Mouse (Mus musculus): ENCODE results near the gene Prokr2. TPM values are rescaled to one million over a fixed set of nuclear protein-coding genes. Genes with fewer than 3 reads are reported as not detected.
A peak's percentile ranks its signal among the peaks of the same experiment; 100 is the strongest.
"Not testable (repeated sequence)": the region's sequence is repeated elsewhere in the genome, so short reads cannot be mapped to it uniquely, and the experiment has no call there.

Prokr2 gene
- polyA plus RNA-seq, 1 experiment from 2014 or later, result 5.2 TPM

DNA sequence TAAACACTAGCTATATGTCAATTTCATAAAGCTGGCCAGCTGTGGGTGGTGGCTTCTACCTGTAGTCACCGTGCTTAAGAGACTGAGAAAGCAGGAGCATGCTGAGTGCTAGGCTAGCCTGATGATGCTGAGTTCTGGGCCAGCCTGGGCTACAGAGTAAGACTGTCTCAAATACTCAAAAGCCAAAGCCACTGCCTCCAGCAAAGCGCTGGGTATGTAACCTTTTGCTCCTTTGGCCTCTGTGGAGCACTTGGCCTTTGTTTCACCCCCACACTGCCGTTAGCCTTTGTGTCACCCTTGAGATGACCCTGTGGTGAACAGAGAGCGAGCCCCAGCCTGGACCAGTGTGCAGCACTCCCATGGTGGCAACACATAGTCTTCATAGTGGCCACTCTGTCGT, 64.7 kb downstream of the Prokr2 start:
- H3K36me3 ChIP-seq (ENCODE audit: control insufficient read depth, insufficient read depth, low read length), result no peaks in the 10 kb centered on the region
- H3K9ac ChIP-seq (replicated peaks; ENCODE audit: low read length), result no peak overlapping the region
- WGBS, result 81% methylated on average over 5 of the region's 5 CpGs
- H3K4me2 ChIP-seq (ENCODE audit: low read length), result no peak overlapping the region
- H3K27me3 ChIP-seq (ENCODE audit: control insufficient read depth, insufficient read depth, low read length), result no peaks in the 10 kb centered on the region
- H3K4me1 ChIP-seq (ENCODE audit: control insufficient read depth, insufficient read depth, low read length), result no peaks in the 10 kb centered on the region
- H3K27ac ChIP-seq (replicated peaks; ENCODE audit: low read depth, low read length), result no peak overlapping the region
- H3K9me3 ChIP-seq (ENCODE audit: control insufficient read depth, low read length), result no peaks in the 10 kb centered on the region
- no peak for ATAC-seq (ENCODE audit: low FRiP score, low TSS enrichment)
- no peak for DNase-seq
- no peak overlapping the region for H3K4me3 ChIP-seq (replicated peaks; ENCODE audit: low read depth, low read length)

DNA sequence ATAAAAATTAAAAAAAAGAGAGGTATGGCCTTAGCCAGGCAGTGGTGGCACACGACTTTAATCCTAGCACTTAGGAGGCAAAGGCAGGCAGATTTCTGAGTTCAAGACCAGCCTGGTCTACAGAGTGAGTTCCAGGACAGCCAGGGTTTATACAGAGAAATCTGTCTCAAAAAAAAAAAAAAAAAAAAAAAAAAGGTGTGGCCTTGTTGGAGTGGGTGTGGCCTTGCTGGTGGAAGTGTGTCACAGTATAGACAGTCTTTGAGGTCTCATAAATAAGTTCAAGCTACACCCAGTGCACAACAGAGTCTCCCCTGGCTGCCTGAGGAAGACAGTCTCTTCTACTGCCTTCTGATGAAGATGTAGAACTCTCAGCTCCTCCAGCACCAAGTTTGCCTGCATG, 68.1 kb downstream of the Prokr2 start:
- ATAC-seq (ENCODE audit: low FRiP score, low TSS enrichment) (no peak), DNase-seq (no peak)
- 90% methylated on average over 1 of the region's 1 CpGs for WGBS
- H3K4me3 ChIP-seq (replicated peaks; ENCODE audit: low read depth, low read length), result no peak overlapping the region
- no peak overlapping the region for H3K4me2 ChIP-seq (ENCODE audit: low read length)
- 0 out of 2 replicates have a peak, but pooled peaks cover 1% of the 10 kb centered on the region for H3K36me3 ChIP-seq (ENCODE audit: control insufficient read depth, insufficient read depth, low read length)
- H3K27me3 ChIP-seq (ENCODE audit: control insufficient read depth, insufficient read depth, low read length), result no peaks in the 10 kb centered on the region
- no peak overlapping the region for H3K27ac ChIP-seq (replicated peaks; ENCODE audit: low read depth, low read length)
- no peak overlapping the region for H3K9ac ChIP-seq (replicated peaks; ENCODE audit: low read length)
- H3K9me3 ChIP-seq (ENCODE audit: control insufficient read depth, low read length), result no peaks in the 10 kb centered on the region
- no peaks in the 10 kb centered on the region for H3K4me1 ChIP-seq (ENCODE audit: control insufficient read depth, insufficient read depth, low read length)

DNA sequence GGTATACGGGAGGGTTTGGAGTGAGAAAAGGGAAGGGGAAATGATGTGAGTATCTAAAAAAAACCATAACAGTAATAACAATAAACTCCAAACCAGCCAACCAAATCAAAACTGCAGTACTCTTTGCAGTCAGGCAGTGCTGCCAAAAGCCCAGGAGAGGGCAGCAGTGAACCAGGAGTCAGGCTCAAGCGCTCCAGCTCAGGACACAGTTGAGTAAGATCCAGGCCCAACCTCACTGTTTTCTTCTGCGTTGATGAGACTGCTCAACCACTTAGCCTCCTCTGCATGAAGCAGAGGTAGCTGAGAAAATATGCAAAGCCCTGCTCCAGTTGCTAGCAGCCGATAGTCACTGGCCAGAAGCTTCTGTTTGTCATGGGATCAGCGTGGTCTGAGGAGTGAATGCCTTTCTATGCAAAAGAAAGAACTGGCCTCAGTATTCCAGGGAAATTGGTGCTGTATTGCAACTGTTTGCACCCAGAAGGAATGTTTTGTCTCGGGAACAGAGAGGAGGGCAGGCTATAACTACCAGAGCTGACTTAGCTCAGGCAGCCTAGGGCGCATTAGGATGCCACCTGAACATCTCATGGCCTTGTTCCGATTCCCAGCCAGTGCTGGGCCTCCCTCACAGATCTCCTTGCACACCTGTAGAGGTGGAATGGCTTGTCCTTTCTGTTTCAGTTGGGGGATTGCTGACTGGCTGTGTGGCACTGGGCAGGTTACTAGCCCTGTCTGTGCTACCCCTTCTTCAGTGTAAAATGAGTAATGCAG, 69.0 kb downstream of the Prokr2 start:
- H3K36me3 ChIP-seq (ENCODE audit: control insufficient read depth, insufficient read depth, low read length), result 0 out of 2 replicates have a peak, but pooled peaks cover 7% of the 10 kb centered on the region
- no peaks in the 10 kb centered on the region for H3K27me3 ChIP-seq (ENCODE audit: control insufficient read depth, insufficient read depth, low read length)
- peak; percentile 91 for DNase-seq
- WGBS, result 42% methylated on average over 8 of the region's 8 CpGs
- H3K4me2 ChIP-seq (ENCODE audit: low read length), result no peak overlapping the region
- H3K9ac ChIP-seq (replicated peaks; ENCODE audit: low read length), result no peak overlapping the region
- no peak overlapping the region for H3K27ac ChIP-seq (replicated peaks; ENCODE audit: low read depth, low read length)
- no peaks in the 10 kb centered on the region for H3K4me1 ChIP-seq (ENCODE audit: control insufficient read depth, insufficient read depth, low read length)
- H3K4me3 ChIP-seq (replicated peaks; ENCODE audit: low read depth, low read length), result no peak overlapping the region
- no peaks in the 10 kb centered on the region for H3K9me3 ChIP-seq (ENCODE audit: control insufficient read depth, low read length)
- peak; percentile 81 for ATAC-seq (ENCODE audit: low FRiP score, low TSS enrichment)

GRCm38 (mm10) chr2:132314057-132314456, 71.2 kb downstream of the Prokr2 start:
- DNase-seq; H3K4me2 ChIP-seq (ENCODE audit: low read length); H3K4me1 ChIP-seq (ENCODE audit: control insufficient read depth, insufficient read depth, low read length); H3K27ac ChIP-seq (replicated peaks; ENCODE audit: low read depth, low read length); H3K4me3 ChIP-seq (replicated peaks; ENCODE audit: low read depth, low read length); H3K9ac ChIP-seq (replicated peaks; ENCODE audit: low read length); H3K27me3 ChIP-seq (ENCODE audit: control insufficient read depth, insufficient read depth, low read length); ATAC-seq (ENCODE audit: low FRiP score, low TSS enrichment); H3K9me3 ChIP-seq (ENCODE audit: control insufficient read depth, low read length): not testable (repeated sequence)
- WGBS, result 89% methylated on average over 8 of the region's 8 CpGs
- H3K36me3 ChIP-seq (ENCODE audit: control insufficient read depth, insufficient read depth, low read length), result peaks cover 14% of the 10 kb centered on the region

- Histone ChIP-seq H3K27ac (replicated peaks; ENCODE audit: low read depth, low read length) (no peak overlapping the region), H3K27me3 (ENCODE audit: control insufficient read depth, insufficient read depth, low read length) (no peaks in the 10 kb centered on the region), H3K4me3 (replicated peaks; ENCODE audit: low read depth, low read length) (no peak overlapping the region), H3K36me3 (ENCODE audit: control insufficient read depth, insufficient read depth, low read length) (peaks cover 19% of the 10 kb centered on the region), H3K4me1 (ENCODE audit: control insufficient read depth, insufficient read depth, low read length) (no peaks in the 10 kb centered on the region), H3K9me3 (ENCODE audit: control insufficient read depth, low read length) (no peaks in the 10 kb centered on the region), H3K4me2 (ENCODE audit: low read length) (no peak overlapping the region), H3K9ac (replicated peaks; ENCODE audit: low read length) (no peak overlapping the region)
- ATAC-seq (ENCODE audit: low FRiP score, low TSS enrichment) (peak; percentile 21; the same call in 1 of the 2 replicates), DNase-seq (no peak)
- 100% methylated on average over 2 of the region's 2 CpGs for WGBS
Observed at GRCm38 (mm10) chr2:132313568-132313967, 71.7 kb downstream of the Prokr2 start.

- Histone ChIP-seq H3K36me3 (ENCODE audit: control insufficient read depth, insufficient read depth, low read length) (peaks cover 28% of the 10 kb centered on the region), H3K4me2 (ENCODE audit: low read length) (no peak overlapping the region), H3K4me1 (ENCODE audit: control insufficient read depth, insufficient read depth, low read length) (no peaks in the 10 kb centered on the region), H3K4me3 (replicated peaks; ENCODE audit: low read depth, low read length) (no peak overlapping the region), H3K9me3 (ENCODE audit: control insufficient read depth, low read length) (no peaks in the 10 kb centered on the region), H3K9ac (replicated peaks; ENCODE audit: low read length) (no peak overlapping the region), H3K27ac (replicated peaks; ENCODE audit: low read depth, low read length) (no peak overlapping the region), H3K27me3 (ENCODE audit: control insufficient read depth, insufficient read depth, low read length) (no peaks in the 10 kb centered on the region)
- WGBS, result 84% methylated on average over 5 of the region's 5 CpGs
- no peak for ATAC-seq (ENCODE audit: low FRiP score, low TSS enrichment)
- no peak for DNase-seq
Observed at GRCm38 (mm10) chr2:132312616-132313015, 72.6 kb downstream of the Prokr2 start.

DNA sequence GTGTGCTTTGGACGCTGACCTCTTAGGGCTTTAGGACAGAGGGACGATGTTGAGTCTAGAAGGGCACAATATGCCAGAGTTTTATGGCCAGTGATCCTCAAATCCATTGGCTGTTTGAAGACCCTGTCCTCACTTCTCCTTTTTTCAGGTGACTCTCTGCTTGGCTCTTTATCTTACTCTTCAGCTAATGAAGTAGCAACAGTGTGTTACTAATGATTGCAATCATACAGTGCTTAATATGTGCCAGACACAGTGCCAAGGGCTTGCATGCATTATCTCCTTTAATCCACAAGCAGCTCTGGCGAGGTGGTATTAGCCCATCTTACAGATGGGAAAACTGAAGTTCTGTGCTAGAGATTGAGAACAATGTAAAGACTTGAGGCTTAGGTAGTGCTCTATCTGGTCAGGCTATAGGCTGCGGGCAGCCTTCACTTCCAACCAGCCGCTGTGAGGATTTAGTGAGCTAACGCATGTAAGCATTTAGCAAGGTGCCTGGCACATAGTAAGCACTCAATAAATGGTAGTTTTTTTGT, 75.8 kb downstream of the Prokr2 start:
- Histone ChIP-seq H3K4me1 (ENCODE audit: control insufficient read depth, insufficient read depth, low read length) (no peaks in the 10 kb centered on the region), H3K27me3 (ENCODE audit: control insufficient read depth, insufficient read depth, low read length) (no peaks in the 10 kb centered on the region), H3K9me3 (ENCODE audit: control insufficient read depth, low read length) (no peaks in the 10 kb centered on the region), H3K27ac (replicated peaks; ENCODE audit: low read depth, low read length) (no peak overlapping the region), H3K9ac (replicated peaks; ENCODE audit: low read length) (no peak overlapping the region), H3K4me2 (ENCODE audit: low read length) (no peak overlapping the region), H3K4me3 (replicated peaks; ENCODE audit: low read depth, low read length) (no peak overlapping the region), H3K36me3 (ENCODE audit: control insufficient read depth, insufficient read depth, low read length) (peaks cover 54% of the 10 kb centered on the region)
- 96% methylated on average over 6 of the region's 6 CpGs for WGBS
- no peak for ATAC-seq (ENCODE audit: low FRiP score, low TSS enrichment)
- DNase-seq, result no peak

- ATAC-seq (ENCODE audit: low FRiP score, low TSS enrichment) (no peak), DNase-seq (no peak)
- no peak overlapping the region for H3K4me3 ChIP-seq (replicated peaks; ENCODE audit: low read depth, low read length)
- H3K9me3 ChIP-seq (ENCODE audit: control insufficient read depth, low read length), result no peaks in the 10 kb centered on the region
- H3K27ac ChIP-seq (replicated peaks; ENCODE audit: low read depth, low read length), result no peak overlapping the region
- H3K9ac ChIP-seq (replicated peaks; ENCODE audit: low read length), result no peak overlapping the region
- peaks cover 60% of the 10 kb centered on the region for H3K36me3 ChIP-seq (ENCODE audit: control insufficient read depth, insufficient read depth, low read length)
- H3K4me2 ChIP-seq (ENCODE audit: low read length), result no peak overlapping the region
- no peaks in the 10 kb centered on the region for H3K4me1 ChIP-seq (ENCODE audit: control insufficient read depth, insufficient read depth, low read length)
- no peaks in the 10 kb centered on the region for H3K27me3 ChIP-seq (ENCODE audit: control insufficient read depth, insufficient read depth, low read length)
- WGBS, result 96% methylated on average over 6 of the region's 6 CpGs
Observed at GRCm38 (mm10) chr2:132308829-132309228, 76.4 kb downstream of the Prokr2 start.
